ENCODE assay signal across 8 mouse cellular contexts in the genomic region with DNA sequence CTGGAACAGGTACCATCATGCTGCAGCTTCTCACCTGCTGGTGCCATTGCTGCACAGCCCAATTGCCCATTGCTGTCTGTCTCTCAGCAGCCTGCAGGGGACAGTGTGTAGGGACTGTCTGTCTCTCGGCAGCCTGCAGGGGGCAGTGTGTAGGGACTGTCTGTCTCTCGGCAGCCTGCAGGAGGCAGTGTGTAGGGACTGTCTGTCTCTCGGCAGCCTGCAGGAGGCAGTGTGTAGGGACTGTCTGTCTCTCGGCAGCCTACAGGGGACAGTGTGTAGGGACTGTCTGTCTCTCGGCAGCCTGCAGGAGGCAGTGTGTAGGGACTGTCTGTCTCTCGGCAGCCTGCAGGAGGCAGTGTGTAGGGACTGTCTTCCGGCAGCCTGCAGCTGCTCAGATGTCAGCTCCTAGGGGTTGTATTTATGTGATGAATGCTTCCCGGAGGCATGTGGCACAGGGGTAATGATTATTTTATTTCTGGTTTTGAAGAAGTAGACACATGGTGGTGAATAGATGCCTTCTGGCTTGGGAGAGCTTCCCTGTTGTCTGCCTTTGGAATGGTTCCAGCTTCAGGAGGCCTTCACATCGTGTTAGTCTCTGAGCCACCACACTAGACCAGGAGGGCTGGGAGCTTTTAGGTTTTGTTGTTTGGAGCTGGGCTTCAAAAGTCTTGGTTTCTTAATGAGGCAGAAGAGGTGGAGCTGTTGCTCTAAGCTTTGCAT.
DNase-seq lines count a peak whose midpoint lies in the region; ATAC-seq and TF ChIP-seq lines count a peak whose summit lies in the region.
"Had no signal": no experiment of that assay in that cellular context is flagged by ENCODE, and none has a peak within 500 bp of the region (broad histone marks: within the 10 kb centered on the region; RNA-seq: fewer than 3 reads in every experiment).

No protein-coding gene starts in this region.

- DNase-seq in kidney, postnatal 0 days (ENCODE audit: low spot score) = no peak
- DNase-seq in kidney, postnatal 36 days = no peak
- DNase-seq in CH12.LX (ENCODE audit: extremely low read depth) = no peak
- DNase-seq in MEL (ENCODE audit: low read depth, low spot score) = no peak
- DNase-seq in spleen, postnatal 10 days (ENCODE audit: low spot score in 2 of 2) = no peak
- no peak for DNase-seq in frontal cortex, postnatal 25 days (ENCODE audit: low spot score in 2 of 2)

- in situ Hi-C loops in CH12.LX (cut with MboI; ENCODE audit: low pct_ligation_motif_present, low pct_unique_long_range_greater_than_20kb, low sequenced_read_pairs) = no loop called here

- no peak overlapping the region for H3K4me2 ChIP-seq in kidney, postnatal 0 days (ENCODE audit: low read length)
- no peak overlapping the region for H3K4me2 ChIP-seq in CH12.LX (ENCODE audit: insufficient read depth, low read depth, poor library complexity, severe bottlenecking)
- H3K4me2 ChIP-seq in hindbrain, embryonic 16.5 days (ENCODE audit: low read length) = no peak overlapping the region
- H3K4me2 ChIP-seq: midbrain, embryonic 12.5 days had no signal

- TF ChIP-seq POLR2A in CH12.LX (IDR thresholded peaks at IDR 0.05; ENCODE audit: low read depth, low read length) = no peak
- TF ChIP-seq POLR2A in MEL (IDR thresholded peaks at IDR 0.05; ENCODE audit: control insufficient read depth in 1 of 2, insufficient read depth in 1 of 2, low read depth in 1 of 2, low read length in 2 of 2, poor library complexity in 1 of 2) = no peak

- H3K9ac ChIP-seq in kidney, postnatal 0 days (ENCODE audit: low read depth, low read length) = no peak overlapping the region
- H3K9ac ChIP-seq in CH12.LX (ENCODE audit: insufficient read depth, low read depth) (no peak overlapping the region), MEL (ENCODE audit: control insufficient read depth, low read depth, low read length, poor library complexity, severe bottlenecking) (no peak overlapping the region)
- H3K9ac ChIP-seq in hindbrain, embryonic 16.5 days (ENCODE audit: low read depth, low read length) = no peak overlapping the region
- H3K9ac ChIP-seq: midbrain, embryonic 12.5 days had no signal

- TF ChIP-seq RAD21 in CH12.LX (IDR thresholded peaks at IDR 0.05; ENCODE audit: low read depth, low read length) (peak; percentile 40), MEL (IDR thresholded peaks at IDR 0.05; ENCODE audit: low read depth, low read length) (no peak)

- TF ChIP-seq EP300 in CH12.LX (IDR thresholded peaks at IDR 0.05; ENCODE audit: low read length) (no peak), MEL (IDR thresholded peaks at IDR 0.05; ENCODE audit: low read depth in 1 of 2, low read length in 2 of 2) (no peak)

- peak; percentile 68; the same call in 1 of the 2 replicates for TF ChIP-seq CTCF in kidney, postnatal 0 days (IDR thresholded peaks at IDR 0.05; ENCODE audit: low read depth)
- peak; percentile 91 to 97 for TF ChIP-seq CTCF in CH12.LX (conservative IDR thresholded peaks at IDR 0.05 in 1 of 2, IDR thresholded peaks at IDR 0.05 in 1 of 2; ENCODE audit: low read depth in 2 of 2, low read length in 2 of 2)
- TF ChIP-seq CTCF in MEL (IDR thresholded peaks at IDR 0.05 in 2 of 3, conservative IDR thresholded peaks at IDR 0.05 in 1 of 3; ENCODE audit: control insufficient read depth in 1 of 3, insufficient read depth in 1 of 3, low read depth in 2 of 3, low read length in 3 of 3, poor library complexity in 1 of 3, severe bottlenecking in 1 of 3) = peak; percentile 13 to 67 (median 33); a peak in 3 of 6 replicates

- H3K27me3 ChIP-seq in kidney, postnatal 0 days (ENCODE audit: insufficient read depth, low read length) = no peaks in the 10 kb centered on the region
- H3K27me3 ChIP-seq in CH12.LX (replicated peaks) (no peaks in the 10 kb centered on the region), MEL (ENCODE audit: control insufficient read depth in 1 of 2, insufficient read depth in 2 of 2, low read length in 2 of 2) (peaks cover 0 to 1% of the 10 kb centered on the region in 2 experiments; a peak in 1 of 4 replicates)
- no peaks in the 10 kb centered on the region for H3K27me3 ChIP-seq in hindbrain, embryonic 16.5 days (replicated peaks; ENCODE audit: control insufficient read depth, insufficient read depth, low read length)
- H3K27me3 ChIP-seq: midbrain, embryonic 12.5 days had no signal

- H3K79me2 ChIP-seq in CH12.LX (replicated peaks; ENCODE audit: control insufficient read depth, extremely low read depth, insufficient read depth, poor library complexity, severe bottlenecking) = no peaks in the 10 kb centered on the region
- no peaks in the 10 kb centered on the region for H3K79me2 ChIP-seq in MEL (ENCODE audit: control insufficient read depth, insufficient read depth, low read length, poor library complexity)

- no peak for ATAC-seq in kidney, postnatal 0 days (replicated peaks; ENCODE audit: low FRiP score, low read depth)
- ATAC-seq in hindbrain, embryonic 16.5 days = peak; percentile 68

- no peaks in the 10 kb centered on the region for H3K9me3 ChIP-seq in kidney, postnatal 0 days (replicated peaks; ENCODE audit: low read length)
- no peaks in the 10 kb centered on the region for H3K9me3 ChIP-seq in CH12.LX (replicated peaks; ENCODE audit: low read length)
- H3K9me3 ChIP-seq in MEL (replicated peaks; ENCODE audit: insufficient read depth, low read length) = no peaks in the 10 kb centered on the region
- no peaks in the 10 kb centered on the region for H3K9me3 ChIP-seq in hindbrain, embryonic 16.5 days (ENCODE audit: control insufficient read depth, low read length)
- H3K9me3 ChIP-seq: midbrain, embryonic 12.5 days had no signal

- no peak overlapping the region for H3K4me3 ChIP-seq in kidney, postnatal 0 days (replicated peaks; ENCODE audit: low read depth, low read length)
- no peak overlapping the region for H3K4me3 ChIP-seq in CH12.LX (replicated peaks in 1 of 3; ENCODE audit: low read depth in 2 of 3, low read length in 2 of 3, poor library complexity in 1 of 3)
- no peak overlapping the region for H3K4me3 ChIP-seq in MEL (ENCODE audit: control insufficient read depth in 1 of 2, insufficient read depth in 1 of 2, low read depth in 2 of 2, low read length in 2 of 2)
- H3K4me3 ChIP-seq in hindbrain, embryonic 16.5 days (ENCODE audit: low read length) = no peak overlapping the region
- H3K4me3 ChIP-seq: midbrain, embryonic 12.5 days had no signal

- dilution Hi-C loops in CH12.LX (cut with MboI; ENCODE audit: extremely low pct_ligation_motif_present, extremely low pct_unique_long_range_greater_than_20kb, low sequenced_read_pairs) = no loop called here

- H3K27ac ChIP-seq in kidney, postnatal 0 days = no peak overlapping the region
- H3K27ac ChIP-seq in CH12.LX (ENCODE audit: insufficient read depth, low read depth) (no peak overlapping the region), MEL (ENCODE audit: control insufficient read depth, low read depth, low read length) (no peak overlapping the region)
- peak overlapping the region; percentile 37 for H3K27ac ChIP-seq in hindbrain, embryonic 16.5 days (ENCODE audit: low read depth, low read length)
- H3K27ac ChIP-seq: midbrain, embryonic 12.5 days had no signal

- WGBS in kidney, postnatal 0 days = 78% methylated on average over 9 of the region's 9 CpGs
- WGBS in hindbrain, embryonic 16.5 days = 68% methylated on average over 9 of the region's 9 CpGs

- H3K36me3 ChIP-seq in kidney, postnatal 0 days (ENCODE audit: insufficient read depth, low read length) = no peaks in the 10 kb centered on the region
- H3K36me3 ChIP-seq in CH12.LX (replicated peaks in 1 of 2; ENCODE audit: control insufficient read depth in 1 of 2, insufficient read depth in 1 of 2, low read length in 1 of 2) (peaks cover 0 to 3% of the 10 kb centered on the region in 2 experiments), MEL (ENCODE audit: control insufficient read depth in 1 of 2, insufficient read depth in 2 of 2, low read length in 2 of 2) (no peaks in the 10 kb centered on the region)
- H3K36me3 ChIP-seq in hindbrain, embryonic 16.5 days (ENCODE audit: control insufficient read depth, insufficient read depth, low read length) = no peaks in the 10 kb centered on the region
- H3K36me3 ChIP-seq: midbrain, embryonic 12.5 days had no signal

- H3K4me1 ChIP-seq in kidney, postnatal 0 days (replicated peaks; ENCODE audit: insufficient read depth, low read length) = no peaks in the 10 kb centered on the region
- H3K4me1 ChIP-seq in CH12.LX (ENCODE audit: control insufficient read depth in 1 of 2, insufficient read depth in 2 of 2) (peaks cover 15 to 51% of the 10 kb centered on the region in 2 experiments; a peak in 3 of 4 replicates), MEL (ENCODE audit: control insufficient read depth in 1 of 2, insufficient read depth in 2 of 2, low read length in 2 of 2) (no peaks in the 10 kb centered on the region)
- no peaks in the 10 kb centered on the region for H3K4me1 ChIP-seq in hindbrain, embryonic 16.5 days (ENCODE audit: control insufficient read depth, insufficient read depth, low read depth, low read length)

TF ChIP-seq in CH12.LX, 34 proteins besides CTCF, POLR2A, EP300 and RAD21 (continues in another document):
- no peak for TF ChIP-seq BHLHE40 (IDR thresholded peaks at IDR 0.05; ENCODE audit: low read depth, low read length)
- TF ChIP-seq ZMIZ1 (IDR thresholded peaks at IDR 0.05; ENCODE audit: low read depth, low read length) = 0 out of 2 replicates have a peak, but pooled peaks have one; percentile 25
- TF ChIP-seq MEF2A (IDR thresholded peaks at IDR 0.05; ENCODE audit: borderline replicate concordance, low read depth, low read length) = 0 out of 2 replicates have a peak, but pooled peaks have one; percentile 18
- no peak for TF ChIP-seq JUND (conservative IDR thresholded peaks at IDR 0.05; ENCODE audit: low read depth, low read length)
- peak; percentile 80 for TF ChIP-seq SMC3 (IDR thresholded peaks at IDR 0.05; ENCODE audit: low read depth, low read length)
- TF ChIP-seq MAZ (IDR thresholded peaks at IDR 0.05; ENCODE audit: low read depth, low read length) = no peak
- peak; percentile 89; the same call in 1 of the 2 replicates for TF ChIP-seq NELFE (IDR thresholded peaks at IDR 0.05; ENCODE audit: low read depth, low read length)

TF ChIP-seq in MEL, 35 proteins besides CTCF, POLR2A, EP300 and RAD21:
- TF ChIP-seq UBTF (IDR thresholded peaks at IDR 0.05; ENCODE audit: borderline replicate concordance, insufficient read depth, low read depth, low read length) (no peak), MYC (IDR thresholded peaks at IDR 0.05; ENCODE audit: low read depth, low read length) (no peak), SMC3 (IDR thresholded peaks at IDR 0.05; ENCODE audit: low read depth, low read length) (0 out of 2 replicates have a peak, but pooled peaks have one; percentile 2), E2F4 (IDR thresholded peaks at IDR 0.05; ENCODE audit: borderline replicate concordance, low read depth, low read length) (no peak)
TF ChIP-seq in MEL: peak in this region for 1.

Comparison
In these comparisons a context has a peak if more than half of its experiments do, and no peak if none do; other contexts are left out.
1. CTCF ChIP-seq: peak in every context shown above with its lines; median percentile 94 in CH12.LX; 68 in kidney, postnatal 0 days; 33 in MEL.